Mouse (Mus musculus) 416B (cell line): ENCODE measurements at regions not wholly inside any gene's neighbourhood (a gene's known extent, or its start where the extent isn't known, plus 50 kb on each side); places are given as distances from the start of the nearest gene placed in this dataset.
A peak's percentile ranks its signal among the peaks of the same experiment; 100 is the strongest.
"Not testable (repeated sequence)": the region's sequence is repeated elsewhere in the genome, so short reads cannot be mapped to it uniquely, and the experiment has no call there.

ENCODE experiments used
- DNase-seq: peaks from one replicate; pipeline ENCODE4 v3.0.0; 2011; ENCODE audit warnings: low read depth

GRCm38 (mm10) chr6:14632837-14633236 is 122.2 kb downstream of the Ppp1r3a start:
- no peak for DNase-seq

GRCm38 (mm10) chr6:14631719-14632445 is 123.2 kb downstream of the Ppp1r3a start:
- no peak for DNase-seq

DNA sequence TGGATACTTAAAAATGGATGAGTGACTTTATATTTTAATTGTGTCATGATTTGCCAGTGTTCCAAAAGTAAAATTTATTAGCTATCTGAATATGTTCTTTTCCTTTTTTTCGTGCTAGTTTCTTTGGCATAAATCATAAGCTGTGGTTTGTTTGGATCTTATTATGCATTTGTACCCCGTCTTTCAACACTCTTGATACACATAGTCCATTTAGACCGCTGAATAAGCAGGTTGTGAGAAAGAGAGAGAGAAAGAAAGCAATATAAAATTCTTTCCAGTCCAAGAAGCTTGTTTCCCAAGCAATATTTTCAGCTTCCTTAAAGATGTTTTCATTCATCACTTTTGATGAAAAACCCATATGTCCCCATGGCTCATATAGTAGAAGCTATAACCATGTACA is 138.4 kb downstream of the Ppp1r3a start:
- no peak for DNase-seq

DNA sequence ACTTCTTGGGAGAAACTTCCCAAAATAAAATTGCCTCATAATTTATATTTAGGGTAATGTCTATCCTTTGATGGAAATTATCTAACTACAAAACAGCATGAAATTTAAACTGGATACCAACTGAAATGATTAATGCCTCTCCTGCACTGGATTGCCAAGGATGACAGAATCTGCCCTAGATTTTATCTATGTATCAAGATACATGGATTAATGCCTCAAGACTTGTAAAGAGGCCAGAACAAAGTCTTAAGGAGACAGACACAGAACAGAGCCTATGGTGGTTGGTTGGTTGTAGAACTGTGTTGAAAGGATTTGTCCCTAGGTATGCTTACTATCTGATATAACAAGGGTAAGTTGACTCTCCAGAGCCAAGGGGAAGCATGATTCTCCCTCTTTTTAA is 147.0 kb downstream of the Ppp1r3a start:
- DNase-seq, result no peak

DNA sequence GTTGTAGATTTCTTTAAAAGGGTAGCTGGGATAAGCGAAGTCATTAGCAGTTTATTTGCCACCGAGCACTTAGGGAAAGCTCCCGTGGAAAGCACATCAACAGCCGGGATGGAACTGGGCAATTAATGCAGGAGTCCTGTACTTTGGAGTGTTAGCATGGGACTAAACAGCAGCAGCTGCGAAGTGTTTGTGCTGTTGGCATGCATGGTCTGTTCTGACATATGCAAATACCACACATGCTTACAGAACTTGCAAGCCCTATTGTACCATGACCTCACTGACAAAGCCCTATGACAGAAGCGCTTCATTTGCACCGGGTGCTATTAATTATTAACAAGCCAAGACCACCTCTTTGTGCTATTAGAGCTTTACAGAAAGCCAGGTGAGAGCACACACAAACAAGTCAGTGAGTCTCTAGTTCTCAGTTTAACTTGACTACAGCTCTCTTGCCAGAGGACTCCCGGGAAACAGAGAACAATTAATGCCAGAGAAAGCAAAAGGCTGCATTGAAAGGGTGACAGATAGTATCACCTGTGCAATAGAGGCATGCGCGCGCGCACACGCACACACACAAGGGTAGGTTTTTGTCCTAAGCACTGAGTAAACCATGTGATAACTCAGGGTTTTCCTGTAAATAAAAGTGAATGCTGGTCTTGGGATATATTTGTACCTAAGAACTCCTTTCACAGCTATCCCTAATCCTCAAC is 154.4 kb downstream of the Ppp1r3a start:
- DNase-seq, result no peak

- peak; percentile 4 for DNase-seq
Measured at GRCm38 (mm10) chr6:14596880-14597466, 158.1 kb downstream of the Ppp1r3a start.

- DNase-seq, result peak; percentile 65
Measured at GRCm38 (mm10) chr6:14585827-14586226, 169.2 kb downstream of the Ppp1r3a start.

GRCm38 (mm10) chr6:14583829-14584228 is 171.2 kb downstream of the Ppp1r3a start:
- DNase-seq, result no peak

- DNase-seq, result no peak
Measured at GRCm38 (mm10) chr6:14574607-14575006, 180.5 kb downstream of the Ppp1r3a start.

DNA sequence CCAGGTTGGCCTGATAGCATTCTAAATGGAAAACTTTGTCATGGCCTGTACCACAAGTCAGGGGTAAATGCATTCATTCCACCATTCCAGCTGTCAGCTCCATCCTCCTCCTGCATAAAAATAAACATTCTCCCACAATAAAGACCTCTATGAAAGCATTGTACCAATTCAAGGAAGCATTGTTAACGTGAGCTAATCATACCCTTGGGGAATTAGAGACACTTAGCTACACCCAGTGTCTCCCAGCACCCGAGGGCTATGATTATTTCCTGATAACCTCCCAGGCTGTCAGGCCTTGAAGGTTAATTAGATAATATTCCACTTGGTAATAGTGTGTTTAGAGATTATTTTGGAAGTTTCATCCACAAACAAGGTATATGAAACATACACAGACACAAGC is 182.1 kb downstream of the Ppp1r3a start:
- DNase-seq, result no peak

DNA sequence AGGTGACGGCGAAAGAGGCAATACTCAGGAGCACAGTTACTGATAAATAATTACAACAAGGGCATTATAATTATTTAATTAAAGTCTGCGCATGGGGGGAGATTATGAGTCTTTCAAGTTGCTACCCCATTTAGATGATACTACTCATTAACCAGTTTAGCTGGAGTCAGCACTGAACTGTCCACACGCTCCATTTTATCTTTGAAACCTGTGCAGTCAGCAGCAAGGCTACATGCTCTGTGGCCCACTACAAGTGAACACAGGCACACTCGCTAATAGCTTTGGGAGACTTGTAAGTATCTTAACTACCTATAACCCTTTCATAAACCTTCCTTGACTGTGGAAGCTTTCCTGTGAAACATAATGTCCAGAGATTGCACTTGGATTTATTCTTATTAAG is 214.7 kb downstream of the Ppp1r3a start:
- DNase-seq, result no peak

DNA sequence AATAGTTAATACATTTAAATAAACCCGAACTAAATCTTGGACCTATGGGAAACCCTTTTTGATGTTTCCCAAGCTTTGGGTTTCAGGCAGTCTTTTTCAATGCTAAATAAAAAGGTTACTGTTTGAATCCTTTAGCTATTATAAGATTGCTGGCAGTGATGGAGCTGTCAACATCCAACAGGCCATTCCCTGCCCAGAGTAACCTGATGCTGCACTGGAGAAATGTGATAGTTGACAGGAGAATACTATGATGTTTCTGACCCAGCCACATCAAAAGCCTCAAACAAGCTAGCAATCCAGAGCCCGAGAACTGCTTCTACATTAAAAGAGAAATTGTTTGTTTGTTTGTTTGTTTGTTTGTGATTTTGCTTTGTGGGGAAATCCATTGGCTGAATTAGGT is 226.0 kb downstream of the Ppp1r3a start:
- no peak for DNase-seq

DNA sequence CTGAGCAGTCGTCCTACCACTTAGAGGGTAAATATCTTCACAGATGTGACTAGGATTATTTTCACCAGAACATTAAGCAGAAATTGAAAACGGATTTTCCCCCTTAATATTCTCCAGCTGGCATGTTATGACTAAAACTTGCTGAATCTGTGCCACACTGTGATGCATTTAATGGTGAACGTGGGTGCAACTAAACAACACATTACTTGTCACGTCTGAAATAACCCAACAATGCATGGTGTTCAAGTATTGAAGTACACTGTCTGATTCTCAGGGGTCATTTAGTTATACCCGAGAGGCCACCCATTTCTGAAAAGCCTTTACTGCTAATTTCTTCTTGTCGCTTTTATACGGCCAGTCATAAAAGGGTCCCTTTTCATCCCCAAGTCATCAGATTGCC is 226.5 kb downstream of the Ppp1r3a start:
- no peak for DNase-seq

- DNase-seq, result peak; percentile 36
Measured at GRCm38 (mm10) chr6:14522742-14523141, 232.3 kb downstream of the Ppp1r3a start.

- no peak for DNase-seq
Measured at GRCm38 (mm10) chr6:14521321-14521720, 233.8 kb downstream of the Ppp1r3a start.

- DNase-seq, result peak; percentile 59
Measured at GRCm38 (mm10) chr6:14504171-14504570, 250.9 kb downstream of the Ppp1r3a start.

DNA sequence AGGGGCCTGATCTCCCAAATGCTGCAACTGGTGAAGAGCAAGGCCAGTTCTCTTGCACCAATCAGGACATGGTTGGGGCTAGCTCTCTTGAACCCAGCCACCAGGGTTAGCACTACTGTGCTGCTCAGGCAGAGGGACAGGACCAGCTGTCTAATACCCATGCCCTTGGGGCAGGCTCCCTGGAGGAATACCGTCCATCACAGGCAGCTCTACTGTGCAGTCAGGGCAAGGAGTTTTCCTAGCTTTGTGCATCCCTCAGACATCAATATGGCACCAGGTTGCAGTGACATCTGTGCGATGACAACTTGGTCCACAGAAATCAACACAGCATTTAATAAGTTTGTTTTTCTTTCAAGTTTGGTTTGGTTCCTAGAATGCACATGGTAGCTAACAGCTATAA is 254.4 kb downstream of the Ppp1r3a start:
- no peak for DNase-seq

DNA sequence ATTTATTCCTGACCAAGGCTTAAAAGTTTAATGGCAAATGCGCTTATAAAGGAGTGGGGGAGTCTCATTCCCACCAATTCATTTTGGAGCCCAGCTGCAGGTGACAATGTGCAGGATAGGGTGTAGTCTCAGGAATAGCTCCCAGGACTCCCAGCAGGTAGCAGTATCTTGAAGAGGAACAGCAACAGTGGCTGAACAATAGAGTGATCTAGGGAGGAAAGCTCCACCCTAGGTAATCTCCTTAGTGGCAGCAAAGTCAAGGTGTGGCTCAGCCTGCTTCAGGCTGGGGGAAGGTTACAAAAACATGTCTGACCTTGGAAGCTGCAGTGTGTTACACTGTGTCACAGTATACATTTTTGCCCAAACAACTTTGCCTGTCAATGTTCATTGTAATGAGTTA is 255.2 kb downstream of the Ppp1r3a start:
- not testable (repeated sequence) for DNase-seq

DNA sequence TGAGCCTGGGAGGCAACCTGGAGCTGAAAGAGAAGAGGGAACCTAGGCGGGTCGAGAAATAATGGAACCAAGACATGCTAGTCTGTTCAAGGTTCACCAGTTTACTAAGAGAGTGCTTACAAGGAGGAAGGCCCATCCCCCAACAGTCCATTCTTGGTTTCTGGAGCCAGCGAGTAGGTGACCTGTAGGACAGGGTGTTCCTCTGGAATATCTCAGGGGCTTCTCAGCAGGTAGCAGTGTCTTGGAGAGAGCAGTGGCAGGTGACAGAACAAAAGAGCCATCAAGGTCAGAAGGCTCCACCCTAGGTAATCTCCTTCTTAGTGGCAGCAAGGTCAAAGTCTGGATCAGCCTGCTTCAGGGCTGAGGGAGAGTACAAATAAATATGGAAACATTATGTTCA is 268.4 kb downstream of the Ppp1r3a start:
- DNase-seq, result not testable (repeated sequence)

- no peak for DNase-seq
Measured at GRCm38 (mm10) chr6:14456394-14456793, 298.7 kb downstream of the Ppp1r3a start.

DNA sequence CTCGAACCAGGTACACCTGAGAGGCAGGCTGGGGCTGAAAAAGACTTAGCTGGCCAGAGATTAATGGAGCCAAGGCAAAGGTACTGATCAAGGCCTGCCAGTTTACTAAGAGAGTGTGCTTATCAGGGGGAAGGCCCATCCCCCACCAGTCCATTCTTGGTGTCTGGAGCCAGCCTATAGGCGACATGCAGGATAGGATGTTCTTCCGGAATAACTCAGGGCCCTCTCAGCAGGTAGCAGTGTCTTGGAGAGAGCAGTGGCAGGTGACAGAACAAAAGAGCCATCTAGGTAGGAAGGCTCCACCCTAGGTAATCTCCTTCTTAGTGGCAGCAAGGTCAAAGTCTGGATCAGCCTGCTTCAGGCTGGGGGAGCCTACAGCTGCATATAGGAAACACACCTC is 301.8 kb downstream of the Ppp1r3a start:
- DNase-seq, result not testable (repeated sequence)

- DNase-seq, result no peak
Measured at GRCm38 (mm10) chr6:14431751-14432150, 323.3 kb downstream of the Ppp1r3a start.

DNA sequence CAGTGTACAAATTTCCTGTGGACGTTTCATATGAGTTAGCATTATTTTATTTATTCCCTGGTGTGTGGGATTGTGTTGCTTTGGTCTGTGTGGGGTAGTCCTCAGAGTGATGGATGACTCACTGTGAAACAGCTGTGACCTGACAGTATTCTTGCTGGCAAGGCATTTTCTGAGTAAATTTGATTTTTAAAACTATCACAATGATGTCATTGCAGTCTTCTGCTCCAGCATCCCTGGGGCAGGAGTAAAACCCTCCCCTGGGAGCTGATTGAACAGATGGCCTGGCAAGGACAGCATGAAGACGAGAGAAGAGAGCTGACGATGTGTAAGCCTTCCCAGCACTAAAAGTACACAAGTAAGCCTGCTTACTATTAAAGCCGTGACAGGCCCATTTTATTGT is 345.3 kb downstream of the Ppp1r3a start:
- no peak for DNase-seq
